Mouse (Mus musculus) left cerebral cortex, adult 8-10 months (tissue): ENCODE data around the gene Lyst. TPM values are rescaled to one million over a fixed set of nuclear protein-coding genes. Genes with fewer than 3 reads are reported as not detected.
"Not testable (repeated sequence)": the region's sequence is repeated elsewhere in the genome, so short reads cannot be mapped to it uniquely, and the experiment has no call there.

Experiments used
- DNase-seq, 2 experiments: peaks; one replicate each; pipeline ENCODE4 v3.0.0; 2022; ENCODE audit warnings: low spot score in 2 of 2
- total RNA-seq, 4 experiments: library from RNA; stranded (reverse); gene quantifications; 2 replicates each; pipeline ENCODE4 v1.2.4; 2022

Lyst gene
- total RNA-seq, 4 experiments from 2014 or later = 54.0 to 66.9 (median 61.0) TPM

GRCm38 (mm10) chr13:13634706-13635105 lies 44.5 kb downstream of the Lyst start:
- DNase-seq = no peak

DNA sequence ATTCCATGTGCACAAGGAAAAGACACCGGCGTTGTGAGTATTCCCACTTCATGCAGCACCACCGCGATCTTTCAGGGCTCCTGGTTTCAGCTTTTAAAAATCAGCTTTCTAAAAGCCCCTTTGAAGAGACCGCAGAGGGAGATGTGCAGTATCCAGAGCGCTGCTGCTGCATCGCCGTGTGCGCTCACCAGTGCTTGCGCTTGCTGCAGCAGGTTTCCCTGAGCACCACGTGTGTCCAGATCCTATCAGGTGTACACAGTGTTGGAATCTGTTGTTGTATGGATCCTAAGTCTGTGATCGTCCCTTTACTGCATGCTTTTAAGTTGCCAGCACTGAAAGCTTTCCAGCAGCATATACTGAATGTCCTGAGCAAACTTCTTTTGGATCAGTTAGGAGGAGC lies 45.0 kb downstream of the Lyst start:
- DNase-seq = no peak

DNA sequence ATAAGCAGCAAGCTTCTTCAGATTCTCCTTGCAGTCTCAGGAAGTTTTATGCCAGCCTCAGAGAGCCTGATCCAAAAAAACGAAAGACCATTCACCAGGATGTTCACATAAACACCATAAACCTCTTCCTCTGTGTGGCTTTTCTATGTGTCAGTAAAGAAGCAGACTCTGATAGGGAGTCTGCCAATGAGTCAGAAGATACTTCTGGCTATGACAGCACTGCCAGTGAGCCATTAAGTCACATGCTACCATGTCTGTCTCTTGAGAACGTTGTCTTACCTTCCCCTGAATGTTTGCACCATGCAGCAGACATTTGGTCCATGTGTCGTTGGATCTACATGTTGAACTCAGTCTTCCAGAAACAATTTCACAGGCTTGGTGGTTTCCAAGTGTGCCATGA lies 47.4 kb downstream of the Lyst start:
- DNase-seq = no peak

DNA sequence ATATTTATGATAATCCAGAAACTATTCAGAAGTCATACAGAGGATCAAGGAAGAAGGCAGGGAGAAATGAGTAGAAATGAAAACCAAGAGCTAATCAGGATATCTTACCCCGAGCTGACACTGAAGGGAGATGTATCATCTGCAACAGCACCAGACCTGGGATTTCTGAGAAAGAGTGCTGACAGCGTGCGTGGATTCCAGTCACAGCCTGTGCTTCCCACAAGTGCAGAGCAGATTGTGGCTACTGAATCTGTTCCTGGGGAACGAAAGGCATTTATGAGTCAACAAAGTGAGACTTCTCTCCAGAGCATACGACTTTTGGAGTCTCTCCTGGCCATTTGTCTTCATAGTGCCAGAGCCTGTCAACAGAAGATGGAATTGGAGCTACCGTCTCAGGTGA lies 47.8 kb downstream of the Lyst start:
- no peak for DNase-seq

- no peak for DNase-seq
These were observed 48.5 kb downstream of the Lyst start for GRCm38 (mm10) chr13:13638725-13639124.

- no peak for DNase-seq
These were observed 57.1 kb downstream of the Lyst start for GRCm38 (mm10) chr13:13647296-13647695.

- DNase-seq = no peak
These were observed 65.3 kb downstream of the Lyst start for GRCm38 (mm10) chr13:13655453-13655852.

DNA sequence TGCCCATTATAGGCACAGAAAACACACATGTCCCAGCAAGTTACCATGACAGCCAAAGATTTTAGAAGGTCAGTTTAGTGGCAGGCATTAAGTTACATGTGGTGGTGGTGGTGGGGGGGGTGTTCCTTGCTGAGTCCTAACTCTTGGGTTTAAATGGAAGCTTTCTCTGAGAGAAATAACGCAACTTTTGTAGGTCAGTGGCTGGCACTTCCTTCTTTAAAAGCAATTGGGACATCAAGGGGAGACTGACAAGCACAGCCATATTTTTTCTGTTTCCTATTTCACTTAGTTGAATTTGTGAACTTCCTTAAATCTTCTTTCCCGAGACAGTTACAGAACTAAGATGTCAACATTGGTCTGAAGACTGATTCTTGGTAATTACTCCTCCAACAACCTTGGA lies 75.9 kb downstream of the Lyst start:
- not testable (repeated sequence) for DNase-seq

DNA sequence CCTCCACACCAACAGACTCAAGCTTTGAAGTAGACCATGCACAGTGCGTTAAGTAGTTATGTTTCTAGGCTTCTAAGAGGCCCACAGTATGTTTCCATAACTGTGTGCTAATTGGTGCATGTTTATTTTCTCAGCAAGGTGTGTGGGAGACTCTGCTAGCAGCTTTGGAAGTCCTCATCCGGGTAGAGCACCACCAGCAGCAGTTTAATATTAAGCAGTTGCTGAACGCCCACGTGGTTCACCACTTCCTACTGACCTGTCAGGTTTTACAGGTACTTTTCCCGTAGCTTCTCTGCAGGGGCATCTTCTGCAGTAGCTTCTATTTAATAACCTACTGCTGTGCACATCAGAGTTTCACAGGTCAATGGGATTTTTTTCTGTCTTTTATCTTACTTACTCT lies 80.5 kb downstream of the Lyst start:
- no peak for DNase-seq

DNA sequence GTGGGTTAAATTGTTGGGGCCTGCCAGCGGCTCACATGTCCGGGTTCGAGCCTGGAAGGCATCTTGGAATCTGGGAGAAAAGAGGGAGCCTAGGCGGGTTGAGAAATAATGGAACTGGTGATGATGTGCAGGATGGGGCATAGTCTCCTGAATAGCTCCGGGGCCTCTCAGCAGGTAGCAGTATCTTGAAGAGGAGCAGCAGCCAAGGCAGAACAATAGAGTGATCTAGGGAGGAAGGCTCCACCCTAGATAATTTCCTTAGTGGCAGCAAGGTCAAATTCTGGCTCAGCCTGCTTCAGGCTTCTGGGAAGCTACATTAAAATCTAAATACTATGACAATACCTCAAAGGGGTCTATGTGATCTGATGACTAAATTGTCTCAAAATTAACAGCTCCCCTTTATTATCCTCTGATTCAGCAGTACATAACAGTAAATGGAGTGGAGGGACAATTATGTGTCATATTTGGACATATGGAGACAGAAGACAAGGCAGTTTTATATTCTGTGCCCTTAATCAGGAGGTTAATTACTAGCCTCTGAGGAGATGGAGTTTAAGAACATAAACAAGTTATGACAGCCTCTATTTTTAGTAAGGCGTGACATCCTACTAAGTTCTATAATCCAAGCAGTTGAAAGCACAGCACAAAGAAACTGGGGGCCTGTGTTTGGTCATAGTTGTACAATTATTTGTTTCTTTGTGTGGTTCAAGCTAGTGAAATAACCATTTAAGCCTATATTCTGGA lies 81.6 kb downstream of the Lyst start:
- DNase-seq = no peak

DNA sequence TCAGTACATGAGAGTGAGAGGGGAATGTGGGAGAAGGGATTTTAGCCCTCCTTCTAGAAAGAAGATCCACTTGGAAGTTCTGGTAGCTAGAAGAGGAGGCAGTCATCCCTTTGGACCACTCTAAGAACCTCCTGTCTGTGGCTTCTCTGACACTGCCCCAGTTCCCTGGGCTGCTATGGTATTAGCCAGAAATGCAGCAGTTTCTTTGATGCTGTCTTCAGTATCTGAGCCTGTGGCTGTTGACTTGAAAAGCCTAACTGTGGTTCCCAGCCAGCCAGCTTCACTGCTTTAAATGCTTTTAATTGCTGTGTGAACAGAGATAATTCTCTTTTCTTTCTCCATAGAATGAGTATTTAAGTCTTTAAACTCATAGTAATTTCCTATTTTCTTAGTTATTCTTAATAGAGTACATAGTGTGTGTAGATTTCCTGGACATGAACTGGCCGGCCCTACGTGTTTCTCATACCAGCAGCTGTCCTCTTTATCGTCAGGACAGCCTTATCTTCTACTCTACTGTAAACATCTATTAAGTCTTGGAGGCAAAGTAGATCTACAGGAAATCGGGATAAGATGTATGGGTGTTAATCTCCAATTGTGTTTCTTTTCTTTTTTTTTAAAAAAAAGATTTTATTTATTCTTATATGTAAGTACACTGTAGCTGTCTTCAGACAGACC lies 84.6 kb downstream of the Lyst start:
- no peak for DNase-seq

DNA sequence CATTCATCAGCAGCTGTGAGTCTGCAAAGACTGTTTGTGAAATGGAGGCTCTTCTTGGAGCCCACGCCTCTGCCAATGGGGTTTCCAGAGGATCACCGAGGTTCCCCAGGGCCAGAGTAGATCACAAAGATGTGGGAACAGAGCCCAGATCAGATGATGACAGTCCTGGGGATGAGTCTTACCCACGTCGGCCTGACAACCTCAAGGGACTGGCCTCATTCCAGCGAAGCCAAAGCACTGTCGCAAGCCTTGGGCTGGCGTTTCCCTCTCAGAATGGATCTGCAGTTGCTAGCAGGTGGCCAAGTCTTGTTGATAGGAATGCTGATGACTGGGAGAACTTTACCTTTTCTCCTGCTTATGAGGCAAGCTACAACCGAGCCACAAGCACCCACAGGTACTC lies 87.7 kb downstream of the Lyst start:
- no peak for DNase-seq

DNA sequence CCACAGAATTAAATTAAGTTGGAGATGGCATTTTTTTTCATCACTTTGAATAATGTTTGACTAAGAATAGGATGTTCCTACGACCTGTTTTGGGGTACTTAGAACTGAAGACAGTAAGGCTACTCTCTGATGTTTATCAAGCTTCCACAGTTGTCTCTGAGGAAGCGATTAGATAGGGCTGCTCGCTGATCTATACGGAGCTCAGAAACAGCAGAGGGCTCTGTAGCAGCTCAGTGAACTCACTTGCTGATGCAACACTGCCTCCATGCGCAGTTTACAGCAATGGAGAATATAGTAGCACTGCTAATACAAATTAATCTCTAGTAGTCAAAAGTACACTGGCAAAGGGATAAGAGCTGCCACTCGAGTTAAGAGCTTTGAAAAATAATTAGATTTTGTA lies 91.4 kb downstream of the Lyst start:
- DNase-seq = no peak

DNA sequence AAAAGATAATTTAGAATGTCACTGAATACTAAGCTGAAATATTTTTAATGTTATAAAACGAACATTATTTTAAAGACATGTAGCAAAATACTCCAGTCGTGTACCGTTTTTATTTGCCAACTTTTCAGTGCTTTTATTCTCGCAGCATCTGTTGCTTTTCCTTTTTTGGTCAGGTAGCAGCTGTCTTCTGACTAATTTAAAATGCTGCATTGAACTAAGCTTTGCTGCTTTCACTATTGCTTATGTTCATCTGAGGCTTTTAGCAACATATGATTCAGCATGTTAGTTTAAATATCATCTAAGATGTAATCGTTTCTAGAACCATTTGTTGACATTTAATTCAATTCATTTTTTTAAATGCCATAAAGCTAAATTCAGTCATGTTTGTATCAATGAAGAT lies 113.3 kb downstream of the Lyst start:
- DNase-seq = peak in 1 of 2 experiments; percentile 47

GRCm38 (mm10) chr13:13721435-13721834 lies 131.2 kb downstream of the Lyst start:
- not testable (repeated sequence) for DNase-seq

- no peak for DNase-seq
These were observed 133.1 kb downstream of the Lyst start for GRCm38 (mm10) chr13:13723293-13723692.

GRCm38 (mm10) chr13:13723786-13724185 lies 133.6 kb downstream of the Lyst start:
- no peak for DNase-seq

- no peak for DNase-seq
These were observed 149.0 kb downstream of the Lyst start for GRCm38 (mm10) chr13:13739232-13739631.

DNA sequence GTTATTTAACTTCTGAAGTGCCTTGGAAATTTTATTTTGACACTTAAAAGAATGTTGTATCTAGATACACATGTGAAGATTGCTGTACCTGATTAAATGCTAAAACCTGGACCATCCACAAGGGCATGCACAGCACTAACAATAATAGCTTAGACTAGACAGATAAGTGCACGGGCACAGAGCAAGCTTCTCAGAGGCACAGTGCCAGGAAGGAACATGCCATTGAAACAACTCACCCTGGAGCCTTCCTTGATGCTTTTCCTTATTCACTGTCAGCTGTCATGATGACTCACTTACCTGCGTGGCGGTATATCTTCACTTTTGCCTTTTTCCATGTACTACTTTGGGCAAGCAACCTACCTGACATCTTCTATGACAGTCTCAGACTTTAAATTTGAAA lies 155.7 kb downstream of the Lyst start:
- no peak for DNase-seq

DNA sequence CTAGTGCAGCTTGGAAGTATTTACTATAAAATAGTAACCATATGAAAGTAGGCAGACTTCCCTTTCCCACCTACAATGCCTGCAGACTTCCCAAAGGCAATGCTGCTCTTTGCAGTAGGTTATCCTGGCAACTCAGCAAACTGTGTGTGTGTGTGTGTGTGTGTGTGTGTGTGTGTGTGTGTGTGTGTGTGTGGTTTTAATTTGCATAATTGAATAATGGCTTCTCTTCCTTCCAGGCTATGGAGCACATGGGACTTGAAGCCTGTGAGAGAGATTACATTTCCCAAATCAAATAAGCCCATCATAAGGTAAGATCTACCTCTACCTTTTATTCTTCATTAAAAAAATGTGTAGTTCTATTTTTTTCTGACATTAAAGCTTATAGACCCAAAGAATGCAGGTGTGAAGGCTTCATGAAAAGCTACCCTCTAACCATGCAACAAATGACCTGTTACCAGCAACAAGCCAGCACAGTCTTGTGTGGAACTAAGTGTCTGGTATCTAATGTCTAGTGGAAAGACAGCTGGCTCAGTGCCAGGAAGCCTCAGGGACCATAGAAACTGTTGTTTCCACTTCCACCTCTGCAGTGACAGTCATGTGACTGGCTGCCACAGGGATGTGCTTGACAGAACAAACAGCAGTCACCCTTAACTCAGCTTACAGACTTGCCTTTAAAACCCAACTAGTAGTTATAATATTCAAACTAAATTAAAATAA lies 185.7 kb downstream of the Lyst start:
- DNase-seq = no peak

DNA sequence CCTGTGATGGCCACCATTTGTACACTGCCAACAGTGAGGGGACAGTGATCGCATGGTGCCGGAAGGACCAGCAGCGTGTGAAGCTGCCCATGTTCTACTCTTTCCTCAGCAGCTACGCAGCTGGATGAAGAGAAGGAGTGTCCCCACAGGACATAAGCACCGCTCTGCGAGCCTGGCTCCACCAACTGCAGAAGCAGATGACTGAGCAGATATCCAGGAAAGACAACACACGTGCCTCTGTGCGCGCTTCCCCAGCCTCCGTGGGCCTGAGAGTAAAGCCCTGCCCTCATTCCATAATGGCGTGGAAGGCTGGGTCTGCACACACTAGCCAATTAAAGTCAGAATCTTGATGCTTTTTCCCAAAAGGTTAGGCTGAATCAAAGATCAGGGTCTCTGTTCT lies 186.9 kb downstream of the Lyst start:
- no peak for DNase-seq

- no peak for DNase-seq
These were observed 187.5 kb downstream of the Lyst start for GRCm38 (mm10) chr13:13777696-13778095.
